Mouse (Mus musculus): ENCODE data around the gene Tenm2.

Tenm2 gene

DNA sequence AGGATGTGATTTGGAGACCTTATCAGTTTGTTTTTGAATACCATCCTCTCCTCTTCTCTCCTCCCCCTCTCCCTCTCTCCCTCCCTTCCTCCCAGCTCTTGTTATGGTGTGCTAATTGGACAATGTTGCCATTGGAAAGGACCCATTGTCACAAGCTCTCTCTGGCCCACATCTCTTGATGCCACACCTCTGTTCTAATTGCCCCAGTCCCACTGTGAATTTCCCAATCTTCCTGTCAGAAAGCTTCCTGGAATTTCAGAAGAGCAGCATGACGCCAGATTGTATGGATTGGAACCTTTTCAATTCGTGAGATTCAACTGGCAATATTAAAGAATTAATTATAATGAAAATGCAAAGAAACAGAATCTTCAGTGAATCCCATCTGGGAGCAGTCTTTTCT, 128.7 kb downstream of the Tenm2 start:
- DNase-seq (ENCODE audit: inconsistent age in 2 of 2, low spot score in 1 of 2): no peak

DNA sequence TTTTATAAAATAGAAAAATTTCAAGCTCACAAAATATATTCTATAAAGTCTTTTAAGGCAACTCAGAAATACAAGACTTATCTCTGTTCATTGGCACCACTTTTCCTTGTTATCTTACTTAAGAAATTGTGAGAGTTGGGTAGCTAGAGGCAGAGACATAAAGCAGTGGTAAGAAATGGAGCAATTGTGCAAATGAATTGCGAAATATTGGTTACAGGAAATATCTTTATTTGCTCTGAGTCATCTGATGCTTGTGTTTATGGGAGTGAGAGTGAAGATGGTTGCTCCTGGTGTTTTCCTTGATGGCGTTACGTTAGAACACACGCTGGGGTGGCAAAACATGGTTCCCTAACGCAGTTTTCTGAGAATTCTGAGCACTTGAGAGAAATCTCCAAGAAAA, 156.4 kb downstream of the Tenm2 start:
- no peak for DNase-seq (ENCODE audit: inconsistent age in 2 of 2, low spot score in 1 of 2)

DNA sequence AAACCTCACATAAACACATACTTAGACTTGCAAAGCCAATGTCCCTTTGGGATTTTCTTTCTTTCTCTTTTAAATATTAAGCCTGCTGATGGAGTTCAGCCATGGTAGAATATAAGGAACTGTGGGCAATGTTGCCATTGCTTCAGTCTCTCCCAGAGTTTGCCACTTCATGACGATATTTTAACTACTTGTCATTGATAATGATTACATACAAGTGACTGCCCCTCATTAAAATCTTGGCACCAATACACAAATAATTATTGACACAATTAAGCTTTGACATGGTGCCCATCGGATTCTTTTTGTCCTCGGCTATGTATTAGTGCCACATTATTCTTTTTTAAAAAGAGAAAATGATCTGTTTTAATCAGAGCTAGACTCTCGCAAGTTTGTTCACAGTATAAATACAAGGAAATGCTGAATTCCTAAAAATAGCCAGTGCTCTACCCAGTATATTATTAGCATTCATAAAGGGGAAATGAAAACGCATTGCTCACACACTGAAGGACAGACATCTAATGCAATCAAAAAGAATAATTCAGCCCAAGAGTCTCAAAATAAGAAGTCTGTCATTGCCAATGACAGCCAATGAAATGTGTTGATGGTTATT, 158.7 kb downstream of the Tenm2 start:
- DNase-seq (ENCODE audit: inconsistent age in 2 of 2, low spot score in 1 of 2): no peak

GRCm38 (mm10) chr11:37075349-37075748, 160.4 kb downstream of the Tenm2 start:
- DNase-seq (ENCODE audit: inconsistent age in 2 of 2, low spot score in 1 of 2): no peak

- DNase-seq (ENCODE audit: inconsistent age in 2 of 2, low spot score in 1 of 2): no peak
Measured at GRCm38 (mm10) chr11:37065459-37065858, 170.3 kb downstream of the Tenm2 start.

- DNase-seq (ENCODE audit: inconsistent age in 2 of 2, low spot score in 1 of 2): peak; percentile 13 to 71
Measured at GRCm38 (mm10) chr11:37046671-37047070, 189.1 kb downstream of the Tenm2 start.

DNA sequence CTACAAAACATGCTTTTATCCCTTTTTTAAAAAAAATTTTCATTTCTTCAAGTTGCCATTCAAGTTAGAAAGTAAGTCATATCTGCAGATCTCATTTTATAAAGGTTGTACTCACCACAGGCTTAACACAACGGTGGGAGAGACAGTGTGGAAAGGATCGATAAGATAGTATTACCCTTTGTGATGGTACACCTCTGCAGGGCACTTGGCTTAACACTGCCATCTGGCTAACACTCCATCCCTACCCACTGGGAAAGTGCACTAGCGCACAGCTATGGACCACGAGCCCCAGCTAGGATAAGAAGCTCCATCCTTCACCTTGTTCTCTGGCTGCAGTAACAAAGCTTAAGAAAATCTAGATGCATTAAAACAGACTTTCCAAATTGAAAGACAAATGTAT, 194.5 kb downstream of the Tenm2 start:
- DNase-seq (ENCODE audit: inconsistent age in 2 of 2, low spot score in 1 of 2): no peak

- DNase-seq (ENCODE audit: inconsistent age in 2 of 2, low spot score in 1 of 2): no peak
Measured at GRCm38 (mm10) chr11:37039283-37039682, 196.5 kb downstream of the Tenm2 start.

DNA sequence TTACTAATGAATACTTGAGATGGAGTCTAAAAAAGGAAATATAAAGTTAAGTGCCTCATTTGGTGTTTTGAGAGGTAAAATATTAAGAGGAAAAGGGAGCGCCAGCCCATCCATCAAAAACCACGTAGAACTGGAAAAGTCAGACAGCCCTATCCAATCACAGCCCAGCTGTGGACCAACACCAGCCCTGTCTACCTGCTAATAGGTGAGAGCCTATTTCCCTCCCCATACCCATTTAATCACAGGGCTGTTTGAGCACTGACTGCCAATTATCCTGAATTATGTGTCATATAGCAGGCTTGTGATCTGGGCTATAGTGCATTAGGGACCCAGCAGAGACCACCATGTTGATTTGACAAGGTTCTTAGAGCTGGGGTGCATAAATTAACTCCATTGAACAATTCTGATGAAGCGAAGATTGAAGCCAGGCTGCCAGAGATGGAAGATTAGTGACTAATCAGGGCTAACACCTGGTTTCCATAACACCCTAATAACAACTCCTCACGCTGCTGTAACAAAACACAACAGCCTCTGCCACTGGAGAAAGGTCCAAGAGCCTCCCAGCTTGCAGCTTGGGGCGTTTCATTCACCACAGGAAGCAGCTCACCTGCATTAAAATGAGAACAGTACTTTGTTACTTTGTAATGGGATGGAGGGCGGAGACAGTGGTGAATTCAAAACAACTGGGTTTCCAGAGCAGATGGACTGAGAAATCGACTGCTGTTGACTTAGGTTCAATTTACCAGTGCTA, 204.3 kb downstream of the Tenm2 start:
- DNase-seq (ENCODE audit: inconsistent age in 2 of 2, low spot score in 1 of 2): no peak

- DNase-seq (ENCODE audit: inconsistent age in 2 of 2, low spot score in 1 of 2): no peak
Measured at GRCm38 (mm10) chr11:37011900-37012299, 223.9 kb downstream of the Tenm2 start.

DNA sequence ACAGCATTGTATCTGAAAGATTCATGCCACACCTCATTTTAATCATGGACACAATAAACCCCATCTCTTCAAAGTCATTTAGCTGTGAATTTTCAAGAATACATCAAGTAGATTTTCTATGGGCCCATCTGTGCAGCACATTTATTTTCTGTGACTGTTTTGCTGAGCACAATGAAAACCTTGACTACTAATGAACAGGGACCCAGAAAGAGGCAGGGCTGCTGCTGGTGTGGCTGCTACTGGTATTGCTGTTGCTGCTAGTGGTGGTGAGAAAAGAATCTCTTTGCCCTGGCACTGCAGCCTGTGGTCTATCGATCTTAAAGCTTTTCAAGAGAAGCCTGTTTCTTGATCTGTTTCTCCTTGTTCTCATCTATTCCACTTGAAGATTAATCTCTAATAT, 226.5 kb downstream of the Tenm2 start:
- DNase-seq (ENCODE audit: inconsistent age in 2 of 2, low spot score in 1 of 2): no peak

DNA sequence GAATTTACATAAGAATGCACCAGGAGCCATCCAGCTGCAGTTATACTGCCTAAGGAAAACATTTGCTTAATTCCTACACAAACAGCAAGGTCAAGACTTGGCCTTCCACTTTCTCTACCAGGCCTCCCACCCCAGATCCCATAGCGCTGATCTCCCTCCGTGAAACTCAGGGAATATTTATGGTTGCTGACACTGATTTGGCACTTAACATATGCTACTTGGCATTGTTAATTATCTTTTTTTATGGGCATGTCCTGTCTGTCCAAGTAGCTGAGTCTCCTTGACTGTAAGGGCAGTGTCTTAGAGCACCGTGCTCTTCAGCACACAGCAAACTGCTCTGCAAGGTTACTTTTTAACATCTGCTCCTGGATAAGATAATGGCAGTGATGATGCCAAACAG, 238.1 kb downstream of the Tenm2 start:
- DNase-seq (ENCODE audit: inconsistent age in 2 of 2, low spot score in 1 of 2): no peak

DNA sequence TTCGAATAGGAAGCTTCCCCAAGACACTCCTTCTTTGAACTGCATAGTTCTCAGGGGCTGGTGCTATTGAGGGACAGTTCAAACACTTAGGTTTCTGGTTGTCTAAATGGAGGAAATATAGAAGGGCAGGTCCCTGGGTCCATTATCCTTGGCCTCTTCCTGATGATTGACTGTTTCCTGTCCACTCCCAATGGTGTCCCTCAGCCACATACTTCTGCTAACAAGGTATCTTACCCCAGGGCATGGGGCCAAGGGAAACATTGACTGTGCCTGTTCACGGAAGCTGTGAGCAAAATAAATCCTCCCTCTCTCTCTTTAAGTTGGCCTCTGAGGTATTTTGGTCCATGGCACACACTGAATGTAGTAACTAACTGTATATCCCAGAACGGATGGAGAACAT, 244.9 kb downstream of the Tenm2 start:
- DNase-seq (ENCODE audit: inconsistent age in 2 of 2, low spot score in 1 of 2): peak; percentile 7 to 40

DNA sequence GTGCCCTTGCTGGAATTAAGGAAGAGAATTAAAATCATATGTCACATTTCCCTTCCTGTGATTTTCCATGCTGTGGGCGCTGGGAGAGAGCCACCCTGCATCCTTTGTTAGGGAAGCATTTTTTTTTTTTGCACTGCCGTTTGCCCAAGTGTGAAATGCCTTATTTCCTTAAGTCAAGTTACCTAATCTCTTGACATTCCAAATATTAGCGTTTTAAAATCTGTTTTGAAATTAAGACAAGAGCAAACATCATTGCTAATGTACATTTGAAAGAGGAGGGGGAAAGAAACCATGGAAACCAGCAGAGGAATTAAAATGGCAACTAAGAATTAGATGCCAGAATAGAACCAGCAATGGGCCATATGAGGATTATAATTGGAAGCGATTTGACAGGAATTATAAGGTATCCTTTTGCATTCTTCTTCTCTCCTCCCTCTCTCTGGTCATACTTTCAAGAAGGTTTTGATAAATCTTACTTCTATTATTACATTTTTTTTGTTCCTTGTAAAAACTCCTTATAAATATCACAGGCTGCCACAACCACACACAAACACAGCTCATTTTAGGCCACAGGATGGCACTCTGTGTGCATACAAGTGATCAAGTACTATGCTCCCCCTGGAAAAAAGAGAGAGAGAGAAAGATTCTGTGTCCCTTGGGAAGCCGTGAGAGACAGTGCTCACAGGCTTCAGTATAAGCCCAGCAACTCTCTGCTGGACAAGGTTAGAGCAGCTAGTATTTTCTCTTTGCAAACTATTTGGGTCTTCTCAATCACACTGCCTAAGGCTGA, 246.8 kb downstream of the Tenm2 start:
- no peak for DNase-seq (ENCODE audit: inconsistent age in 2 of 2, low spot score in 1 of 2)

DNA sequence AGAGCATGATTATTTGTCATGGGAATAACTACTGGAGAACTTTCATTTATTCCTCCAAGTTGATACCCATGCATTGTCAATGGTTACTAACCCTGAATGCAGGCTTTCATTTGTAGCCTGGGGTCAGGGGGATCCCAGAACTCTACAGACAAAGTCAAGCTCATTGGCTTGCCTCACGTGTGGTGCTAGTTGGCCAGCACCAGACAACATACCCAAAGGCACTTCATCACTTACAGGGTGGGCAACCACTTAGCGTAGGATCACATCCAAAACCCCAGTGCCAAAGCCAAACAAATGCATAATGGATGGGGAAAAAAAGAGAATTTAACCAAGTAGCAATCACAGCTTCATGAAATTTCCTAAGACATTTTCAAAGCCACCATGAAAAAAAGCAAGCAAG, 261.6 kb downstream of the Tenm2 start:
- DNase-seq (ENCODE audit: inconsistent age in 2 of 2, low spot score in 1 of 2): no peak

GRCm38 (mm10) chr11:36958102-36958501, 277.7 kb downstream of the Tenm2 start:
- no peak for DNase-seq (ENCODE audit: inconsistent age in 2 of 2, low spot score in 1 of 2)

DNA sequence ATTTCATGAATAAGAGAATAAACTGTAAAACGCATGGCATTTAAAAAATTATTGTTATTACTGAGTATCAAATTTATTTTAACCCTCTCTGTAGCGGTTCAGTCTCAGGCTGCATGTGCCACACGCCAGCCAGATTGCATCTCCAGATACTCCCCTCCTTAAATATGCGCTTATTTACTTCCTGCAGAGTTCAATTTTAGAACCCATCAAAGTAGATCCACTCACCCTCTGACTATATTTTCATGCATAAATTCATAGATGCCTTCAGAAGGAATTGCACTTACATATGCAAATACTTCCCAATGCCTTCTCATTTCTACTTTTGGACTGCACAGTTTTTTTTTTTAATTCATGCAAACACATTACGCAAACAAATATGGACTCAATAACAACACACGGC, 294.3 kb downstream of the Tenm2 start:
- DNase-seq (ENCODE audit: inconsistent age in 2 of 2, low spot score in 1 of 2): no peak

GRCm38 (mm10) chr11:36940557-36941110, 295.1 kb downstream of the Tenm2 start:
- DNase-seq (ENCODE audit: inconsistent age in 2 of 2, low spot score in 1 of 2): no peak

GRCm38 (mm10) chr11:36929817-36930216, 305.9 kb downstream of the Tenm2 start:
- DNase-seq (ENCODE audit: inconsistent age in 2 of 2, low spot score in 1 of 2): no peak

GRCm38 (mm10) chr11:36926705-36927406, 308.9 kb downstream of the Tenm2 start:
- no peak for DNase-seq (ENCODE audit: inconsistent age in 2 of 2, low spot score in 1 of 2)

DNA sequence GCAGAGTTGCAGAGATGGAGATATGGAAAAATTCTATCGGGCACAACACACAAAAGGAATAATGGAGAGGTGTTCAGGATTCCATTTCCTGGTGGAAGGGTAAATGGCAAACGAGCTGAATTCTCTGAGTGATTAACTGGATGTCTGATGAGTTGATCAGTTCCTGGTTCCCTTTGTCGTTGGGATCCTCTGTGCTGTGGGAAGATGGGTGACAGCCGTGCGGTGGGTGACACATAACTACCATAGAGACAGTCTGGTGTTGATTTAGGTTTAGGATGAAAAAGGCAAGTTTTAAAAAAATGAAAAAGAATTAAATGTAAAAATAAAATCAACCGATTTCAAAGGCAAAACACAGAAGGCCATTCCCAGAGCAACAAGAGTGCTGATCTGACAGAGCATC, 316.5 kb downstream of the Tenm2 start:
- DNase-seq (ENCODE audit: inconsistent age in 2 of 2, low spot score in 1 of 2): no peak
